Mouse (Mus musculus): Measurements from ENCODE around the gene Hand2. TPM values are rescaled to one million over a fixed set of nuclear protein-coding genes. Genes with fewer than 3 reads are reported as not detected.

The Hand2 gene
- polyA plus RNA-seq, 1 experiment, result 0.07 TPM

GRCm38 (mm10) chr8:57347141-57347540 is 26.4 kb downstream of the Hand2 start:
- no peak for TF ChIP-seq CTCF (IDR thresholded peaks at IDR 0.05; ENCODE audit: borderline replicate concordance, extremely low read depth, insufficient read depth, insufficient read length)
- no peak for DNase-seq (ENCODE audit: low read depth)

GRCm38 (mm10) chr8:57348251-57348650 is 27.5 kb downstream of the Hand2 start:
- DNase-seq (ENCODE audit: low read depth), result no peak
- no peak for TF ChIP-seq POLR2A (IDR thresholded peaks at IDR 0.05; ENCODE audit: borderline replicate concordance, extremely low read depth, insufficient read depth, insufficient read length, poor library complexity, severe bottlenecking)
- TF ChIP-seq CTCF (IDR thresholded peaks at IDR 0.05; ENCODE audit: borderline replicate concordance, extremely low read depth, insufficient read depth, insufficient read length), result no peak

- no peak for TF ChIP-seq POLR2A (IDR thresholded peaks at IDR 0.05; ENCODE audit: borderline replicate concordance, extremely low read depth, insufficient read depth, insufficient read length, poor library complexity, severe bottlenecking)
- TF ChIP-seq CTCF (IDR thresholded peaks at IDR 0.05; ENCODE audit: borderline replicate concordance, extremely low read depth, insufficient read depth, insufficient read length), result no peak
- no peak for DNase-seq (ENCODE audit: low read depth)
Measured at GRCm38 (mm10) chr8:57348866-57349520, 28.2 kb downstream of the Hand2 start.

- DNase-seq (ENCODE audit: low read depth), result no peak
- TF ChIP-seq CTCF (IDR thresholded peaks at IDR 0.05; ENCODE audit: borderline replicate concordance, extremely low read depth, insufficient read depth, insufficient read length) (no peak), POLR2A (IDR thresholded peaks at IDR 0.05; ENCODE audit: borderline replicate concordance, extremely low read depth, insufficient read depth, insufficient read length, poor library complexity, severe bottlenecking) (no peak)
Measured at GRCm38 (mm10) chr8:57351861-57352260, 31.1 kb downstream of the Hand2 start.

- peak; percentile 91 for DNase-seq (ENCODE audit: low read depth)
- no peak for TF ChIP-seq POLR2A (IDR thresholded peaks at IDR 0.05; ENCODE audit: borderline replicate concordance, extremely low read depth, insufficient read depth, insufficient read length, poor library complexity, severe bottlenecking)
- TF ChIP-seq CTCF (IDR thresholded peaks at IDR 0.05; ENCODE audit: borderline replicate concordance, extremely low read depth, insufficient read depth, insufficient read length), result peak; percentile 76
Measured at GRCm38 (mm10) chr8:57353346-57354305, 32.8 kb downstream of the Hand2 start.

- TF ChIP-seq CTCF (IDR thresholded peaks at IDR 0.05; ENCODE audit: borderline replicate concordance, extremely low read depth, insufficient read depth, insufficient read length) (no peak), POLR2A (IDR thresholded peaks at IDR 0.05; ENCODE audit: borderline replicate concordance, extremely low read depth, insufficient read depth, insufficient read length, poor library complexity, severe bottlenecking) (no peak)
- no peak for DNase-seq (ENCODE audit: low read depth)
Measured at GRCm38 (mm10) chr8:57354876-57355275, 34.1 kb downstream of the Hand2 start.

- no peak for DNase-seq (ENCODE audit: low read depth)
- no peak for TF ChIP-seq CTCF (IDR thresholded peaks at IDR 0.05; ENCODE audit: borderline replicate concordance, extremely low read depth, insufficient read depth, insufficient read length)
- no peak for TF ChIP-seq POLR2A (IDR thresholded peaks at IDR 0.05; ENCODE audit: borderline replicate concordance, extremely low read depth, insufficient read depth, insufficient read length, poor library complexity, severe bottlenecking)
Measured at GRCm38 (mm10) chr8:57356529-57357325, 35.9 kb downstream of the Hand2 start.

- no peak for DNase-seq (ENCODE audit: low read depth)
- TF ChIP-seq CTCF (IDR thresholded peaks at IDR 0.05; ENCODE audit: borderline replicate concordance, extremely low read depth, insufficient read depth, insufficient read length) (no peak), POLR2A (IDR thresholded peaks at IDR 0.05; ENCODE audit: borderline replicate concordance, extremely low read depth, insufficient read depth, insufficient read length, poor library complexity, severe bottlenecking) (no peak)
Measured at GRCm38 (mm10) chr8:57360493-57360892, 39.7 kb downstream of the Hand2 start.

GRCm38 (mm10) chr8:57361003-57361805 is 40.4 kb downstream of the Hand2 start:
- DNase-seq (ENCODE audit: low read depth), result no peak
- TF ChIP-seq CTCF (IDR thresholded peaks at IDR 0.05; ENCODE audit: borderline replicate concordance, extremely low read depth, insufficient read depth, insufficient read length) (no peak), POLR2A (IDR thresholded peaks at IDR 0.05; ENCODE audit: borderline replicate concordance, extremely low read depth, insufficient read depth, insufficient read length, poor library complexity, severe bottlenecking) (no peak)

- DNase-seq (ENCODE audit: low read depth), result no peak
- TF ChIP-seq POLR2A (IDR thresholded peaks at IDR 0.05; ENCODE audit: borderline replicate concordance, extremely low read depth, insufficient read depth, insufficient read length, poor library complexity, severe bottlenecking), result no peak
- TF ChIP-seq CTCF (IDR thresholded peaks at IDR 0.05; ENCODE audit: borderline replicate concordance, extremely low read depth, insufficient read depth, insufficient read length), result no peak
Measured at GRCm38 (mm10) chr8:57362881-57363280, 42.1 kb downstream of the Hand2 start.
